Mouse (Mus musculus): Measurements from ENCODE around the gene Olfr1361.

Gene Olfr1361

DNA sequence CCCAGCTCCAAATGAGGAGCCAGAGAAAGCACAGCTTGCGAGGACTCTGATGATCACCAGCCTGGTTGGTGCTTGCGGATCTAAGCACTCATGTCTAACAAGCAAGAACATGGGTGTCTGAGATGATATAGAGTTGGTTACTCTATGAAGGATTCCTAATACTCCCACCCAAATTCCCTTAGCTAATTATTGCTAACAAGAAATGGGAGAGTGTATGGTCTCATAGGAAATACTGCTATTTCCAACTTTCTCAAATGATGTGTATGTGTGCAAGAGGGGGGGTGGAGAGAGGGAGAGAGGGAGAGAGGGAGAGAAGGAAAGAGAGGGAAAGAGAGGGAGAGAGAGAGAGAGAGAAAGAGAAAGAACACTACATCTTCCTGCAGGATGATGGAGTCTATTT is at the start of gene Olfr1361:
Olfr1361 (minus strand) TSS at position 101 of the 400 bp plus-strand sequence.
- no peak for DNase-seq (ENCODE audit: low read depth in 1 of 2, low spot score in 2 of 2)

DNA sequence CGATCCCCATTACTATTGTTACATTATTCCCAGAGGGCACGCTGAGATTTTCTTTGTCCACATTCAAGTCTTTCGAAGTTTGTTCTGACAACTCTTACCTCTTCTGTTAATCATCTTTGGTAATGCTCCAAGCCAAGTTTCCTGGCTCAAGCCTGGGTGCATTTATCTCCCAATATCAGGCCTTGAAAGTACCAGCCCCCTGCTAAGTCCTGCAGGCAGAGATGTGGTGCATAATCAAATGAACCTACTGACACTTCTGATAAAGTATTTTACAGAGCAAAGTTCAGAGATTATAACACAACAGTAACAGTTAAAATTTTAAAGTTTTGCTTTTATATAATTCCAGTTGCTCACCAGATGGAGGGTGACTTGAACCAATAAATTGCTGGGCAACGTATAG is 48.5 kb upstream of the Olfr1361 start:
- DNase-seq (ENCODE audit: low read depth in 1 of 2, low spot score in 2 of 2): no peak

DNA sequence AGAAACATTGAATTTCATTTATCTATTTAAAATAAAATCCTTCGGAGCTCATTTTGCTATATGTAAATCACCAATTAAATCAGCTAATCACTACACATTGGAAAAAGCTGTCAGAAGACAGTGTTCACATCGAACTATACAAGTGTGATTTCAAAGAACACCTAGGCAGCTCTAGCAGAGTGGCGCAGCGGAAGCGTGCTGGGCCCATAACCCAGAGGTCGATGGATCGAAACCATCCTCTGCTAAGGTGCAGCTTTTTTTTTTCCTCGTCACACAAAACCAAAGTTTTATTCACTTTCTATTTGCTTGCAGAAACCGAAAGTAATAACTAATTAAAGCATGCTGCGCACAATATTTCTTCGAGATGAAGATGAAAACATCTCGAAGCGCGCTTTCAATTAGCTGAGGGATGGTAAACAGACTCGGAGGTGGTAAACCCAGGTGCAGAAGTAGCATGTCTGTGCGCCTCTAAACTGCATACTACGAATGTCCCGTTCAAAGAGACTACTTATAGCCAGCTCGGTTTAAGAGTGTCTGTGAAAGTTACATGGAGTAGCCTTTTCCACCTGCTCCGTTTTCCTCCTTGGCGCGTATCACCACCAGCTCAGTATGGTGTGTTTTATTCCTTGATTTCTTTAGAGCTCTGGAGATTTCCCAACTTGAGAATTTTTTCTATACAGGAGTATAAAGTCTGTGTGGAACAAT is 47.8 kb upstream of the Olfr1361 start:
- DNase-seq (ENCODE audit: low read depth in 1 of 2, low spot score in 2 of 2): peak in 1 of 2 experiments; percentile 76

DNA sequence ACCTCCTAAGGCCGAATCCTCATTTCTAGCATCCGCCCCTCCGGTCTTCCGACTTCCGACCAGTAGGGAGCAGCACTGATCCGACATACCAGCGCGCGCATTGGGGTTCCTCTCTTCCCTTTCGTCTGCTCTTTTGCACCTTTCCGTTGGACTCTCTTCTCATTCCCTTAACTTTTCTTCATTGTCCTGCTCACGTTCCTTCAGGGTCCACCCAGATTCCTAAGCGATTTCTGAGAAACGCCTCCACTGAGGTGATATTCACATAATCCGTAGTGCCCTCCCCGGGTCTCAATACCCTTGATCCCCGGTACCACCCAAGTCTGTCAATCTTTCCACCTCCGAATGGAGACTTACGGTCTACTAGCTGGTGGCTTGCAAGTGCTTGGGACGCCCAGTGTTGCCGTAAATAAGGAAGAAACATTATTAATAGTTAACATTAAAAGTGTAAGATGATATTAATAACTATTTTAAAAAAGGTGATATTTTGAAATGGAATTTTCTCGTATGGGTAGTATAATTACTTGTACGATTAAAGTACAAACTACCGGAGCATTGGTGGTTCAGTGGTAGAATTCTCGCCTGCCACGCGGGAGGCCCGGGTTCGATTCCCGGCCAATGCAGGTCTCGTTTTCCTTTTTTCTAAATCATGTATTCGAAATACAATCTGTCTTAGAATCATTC is 47.0 kb upstream of the Olfr1361 start:
- peak; percentile 60 to 79 for DNase-seq (ENCODE audit: low read depth in 1 of 2, low spot score in 2 of 2)

DNA sequence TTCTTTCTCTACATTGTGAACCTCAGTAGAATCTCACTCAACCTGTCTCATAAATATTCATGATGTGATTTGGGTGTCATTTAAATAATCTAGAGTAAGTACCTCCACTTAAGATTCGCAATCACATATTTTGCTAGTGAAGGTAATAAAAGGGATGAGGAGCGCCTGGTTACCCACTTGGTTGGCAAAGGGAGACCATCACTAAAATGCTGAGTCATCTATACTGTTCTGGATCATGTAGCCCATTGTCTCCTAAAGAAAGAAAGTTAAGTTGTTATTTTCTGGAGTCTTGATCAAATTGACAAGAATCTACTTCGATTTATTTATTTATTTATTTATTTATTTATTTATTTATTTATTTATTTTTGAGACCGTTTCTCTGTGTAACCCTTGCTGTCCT is 43.5 kb upstream of the Olfr1361 start:
- DNase-seq (ENCODE audit: low read depth in 1 of 2, low spot score in 2 of 2): no peak

DNA sequence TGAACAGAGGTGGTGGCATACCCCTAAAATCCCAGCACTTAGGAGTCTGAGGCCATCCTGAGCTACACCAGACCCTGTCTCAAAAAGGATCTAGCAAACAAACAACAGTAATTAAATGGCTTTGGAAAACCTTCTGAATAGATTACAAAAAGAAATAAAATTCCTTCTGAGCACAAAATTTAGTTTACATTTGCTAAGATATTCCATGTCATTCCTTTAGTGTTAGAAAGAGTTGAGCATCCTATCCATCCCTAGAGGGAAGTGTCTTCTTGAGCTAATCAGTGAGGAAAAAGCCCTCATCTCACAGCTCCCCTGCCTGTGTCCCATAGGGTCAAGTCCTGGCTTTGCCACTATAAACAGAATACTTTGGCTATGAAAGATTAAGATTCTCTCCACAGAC is 34.6 kb upstream of the Olfr1361 start, which contains the start of gene Olfr1359:
Olfr1359 (plus strand) TSS at position 301 of the 400 bp plus-strand sequence.
- DNase-seq (ENCODE audit: low read depth in 1 of 2, low spot score in 2 of 2): no peak

DNA sequence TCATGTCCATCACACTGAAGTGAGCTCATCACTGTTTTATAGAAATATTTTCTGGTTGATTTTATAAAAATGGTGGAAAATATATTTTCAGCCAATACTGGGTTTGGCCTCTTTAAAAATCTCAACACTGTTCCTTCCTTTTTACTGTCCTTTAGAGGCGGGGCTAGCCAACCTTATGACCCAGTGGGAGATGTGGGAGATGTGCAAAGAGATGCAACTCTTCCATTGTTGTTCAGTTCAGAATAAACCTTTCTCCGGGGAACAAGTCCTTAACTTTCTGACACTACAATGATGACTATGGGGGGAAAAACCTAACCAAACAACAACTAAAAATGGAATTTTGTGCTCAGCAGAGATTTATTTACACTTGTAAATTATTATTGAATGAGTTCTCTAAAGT is 14.1 kb upstream of the Olfr1361 start, which contains the start of gene Olfr1360:
Olfr1360 (minus strand) TSS at position 101 of the 400 bp plus-strand sequence.
- DNase-seq (ENCODE audit: low read depth in 1 of 2, low spot score in 2 of 2): no peak

DNA sequence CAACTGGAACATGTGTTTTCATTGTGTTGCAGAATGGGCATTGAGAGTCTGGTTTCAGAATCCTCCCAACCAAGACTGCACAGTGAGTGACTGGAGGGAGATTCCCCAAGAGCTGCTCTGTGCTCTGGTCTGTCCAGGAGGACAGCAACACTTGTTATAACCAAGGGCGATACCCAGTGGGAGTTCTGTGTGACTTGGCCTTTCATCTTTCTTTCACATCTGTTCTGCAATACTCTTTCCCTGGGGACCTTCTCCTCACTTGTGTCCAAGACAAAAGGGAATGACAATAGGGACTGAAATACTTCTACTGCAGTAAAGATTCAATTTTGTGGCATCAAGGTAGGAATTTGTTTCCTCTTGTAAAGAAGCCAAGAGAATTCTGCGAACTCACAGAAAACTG is 20.8 kb downstream of the Olfr1361 start, which contains the start of gene Olfr11:
Olfr11 (minus strand) TSS at position 101 of the 400 bp plus-strand sequence.
- no peak for DNase-seq (ENCODE audit: low read depth in 1 of 2, low spot score in 2 of 2)

DNA sequence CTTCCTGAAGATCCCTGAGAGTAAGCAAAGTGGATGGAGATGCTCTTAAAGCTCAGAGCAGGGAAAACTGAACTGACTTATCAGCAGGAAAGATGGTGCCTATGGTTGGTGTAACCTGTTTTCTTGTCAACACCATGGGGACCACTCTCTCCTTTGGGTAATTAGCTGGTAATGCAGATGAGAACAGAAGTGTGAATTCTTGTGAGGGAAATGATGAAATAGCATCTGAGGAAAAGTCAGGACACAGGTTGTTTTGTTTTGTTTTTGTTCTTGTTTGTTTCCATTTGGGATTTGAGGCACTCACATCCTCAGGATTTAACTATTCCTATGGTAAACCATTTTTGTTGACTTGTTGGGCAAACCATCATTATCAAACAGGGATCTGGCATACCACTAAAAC is 49.3 kb downstream of the Olfr1361 start, which contains the start of gene Olfr1362:
Olfr1362 (minus strand) TSS at position 101 of the 400 bp plus-strand sequence.
- DNase-seq (ENCODE audit: low read depth in 1 of 2, low spot score in 2 of 2): no peak

All from monocyte, adult 2 months (primary cell).